Mouse (Mus musculus) liver, embryonic 14.5 days (tissue): Measurements from ENCODE around the gene Sult5a1. TPM values are rescaled to one million over a fixed set of nuclear protein-coding genes. Genes with fewer than 3 reads are reported as not detected.

Experiments
- ATAC-seq: fragments of 200-750 bp; cut with Nextera tagmentation; 2 replicates; pipeline ENCODE4 v1.8.0; 2017; ENCODE audit warnings: moderate number of reproducible peaks, mild to moderate bottlenecking, moderate library complexity; ENCODE audit not compliant: insufficient read depth
- DNase-seq, 3 experiments: peaks; one replicate each; pipeline ENCODE4 v3.0.0-alpha.2; 2012 to 2013; ENCODE audit warnings: low read depth in 3 of 3, low spot score in 3 of 3
- H3K27ac ChIP-seq: fragments of 300-500 bp; sonication (generic); 2 replicates; pipeline ENCODE4 v1.5.1; 2014; ENCODE audit warnings: moderate library complexity, mild to moderate bottlenecking, control low read depth, inconsistent platforms
- H3K27me3 ChIP-seq: fragments of 300-500 bp; sonication (generic); 2 replicates; pipeline ENCODE4 v1.6.1; 2014; ENCODE audit warnings: mild to moderate bottlenecking, low read length, moderate library complexity; ENCODE audit not compliant: control insufficient read depth, insufficient read depth
- H3K36me3 ChIP-seq: fragments of 300-500 bp; sonication (generic); replicated peaks from 2 replicates; pipeline ENCODE4 v1.6.1; 2014; ENCODE audit warnings: low read depth; ENCODE audit not compliant: control insufficient read depth, insufficient read depth
- H3K4me1 ChIP-seq, 2 experiments: fragments of 200-500 bp in 1 of 2; fragments of 300-500 bp in 1 of 2; sonication (generic) in 1 of 2; replicated peaks; 2 replicates each; pipeline ENCODE4 v1.6.1; 2012 to 2014; ENCODE audit warnings: antibody characterized with exemption in 1 of 2, inconsistent platforms in 1 of 2, low read length in 1 of 2; ENCODE audit not compliant: control insufficient read depth in 2 of 2, insufficient read depth in 2 of 2
- H3K4me2 ChIP-seq: fragments of 300-500 bp; sonication (generic); 2 replicates; pipeline ENCODE4 v1.6.1; 2014; ENCODE audit warnings: low read depth, mild to moderate bottlenecking, control low read depth, moderate library complexity
- H3K4me3 ChIP-seq, 2 experiments: fragments of 200-500 bp in 1 of 2; fragments of 300-500 bp in 1 of 2; sonication (generic) in 1 of 2; 2 replicates each; pipeline ENCODE4 v1.5.1; 2012 to 2014; ENCODE audit warnings: low read depth in 2 of 2, low read length in 2 of 2, mild to moderate bottlenecking in 2 of 2, control low read depth in 1 of 2, inconsistent platforms in 1 of 2, moderate library complexity in 1 of 2; ENCODE audit not compliant: insufficient read depth in 1 of 2
- H3K9ac ChIP-seq: fragments of 300-500 bp; sonication (generic); replicated peaks from 2 replicates; pipeline ENCODE4 v1.6.1; 2014; ENCODE audit warnings: mild to moderate bottlenecking, control low read depth, moderate library complexity
- H3K9me3 ChIP-seq: fragments of 300-500 bp; sonication (generic); 2 replicates; pipeline ENCODE4 v1.6.1; 2016; ENCODE audit warnings: low read length, mixed read lengths; ENCODE audit not compliant: control insufficient read depth
- CTCF ChIP-seq: IDR thresholded peaks from 2 replicates; pipeline ENCODE4 v1.5.1; 2016; ENCODE audit warnings: antibody characterized with exemption, low read depth, control low read depth
- EP300 ChIP-seq: IDR thresholded peaks from 2 replicates; pipeline ENCODE4 v1.6.1; 2016; ENCODE audit warnings: antibody characterized with exemption, low read depth
- WGBS: fragments of 180-500 bp; shearing (Covaris S2); extraction: QIAGEN DNeasy Blood & Tissue Kit; methylation state at CpG from one replicate; pipeline ENCODE4 v1.1.7; 2014; ENCODE audit not compliant: insufficient replicate concordance; 5-methylcytosine and 5-hydroxymethylcytosine counted together
- polyA plus RNA-seq, 2 experiments: library from polyadenylated mRNA; depleted of rRNA in 1 of 2; stranded (reverse) in 1 of 2; unstranded in 1 of 2; fragments of >200 nt; fragmentation: Nextera tagmentation in 1 of 2; extraction: Ambion mirVana in 1 of 2; gene quantifications; 2 replicates each; pipeline versions ENCODE4 v1.2.1 to v1.2.3; 2012 to 2014

Sult5a1 gene
- polyA plus RNA-seq, 2 experiments: 0.69 to 0.75 TPM

GRCm38 (mm10) chr8:123185566-123186409 is 27.7 kb upstream of the Sult5a1 start, which contains the start of gene Dpep1:
TSS of gene Dpep1 (plus strand) at chr8:123186242.
- ATAC-seq: no peak
- 49% methylated on average over 19 of the region's 19 CpGs for WGBS
- Histone ChIP-seq H3K27me3 (no peaks in the 10 kb centered on the region), H3K27ac (no peak within 1 kb of the TSS), H3K9ac (no peak within 1 kb of the TSS), H3K4me1 (peaks cover 2 to 16% of the 10 kb centered on the region in 2 experiments; a peak in 3 of 4 replicates), H3K36me3 (no peaks in the 10 kb centered on the region), H3K4me2 (no peak within 1 kb of the TSS), H3K4me3 (no peak within 1 kb of the TSS), H3K9me3 (no peaks in the 10 kb centered on the region)
- no peak for DNase-seq
- TF ChIP-seq CTCF (no peak), EP300 (no peak)

GRCm38 (mm10) chr8:123181391-123181790 is 23.3 kb upstream of the Sult5a1 start:
- WGBS: 62% methylated on average over 3 of the region's 3 CpGs
- TF ChIP-seq EP300 (no peak), CTCF (no peak)
- Histone ChIP-seq H3K36me3 (no peaks in the 10 kb centered on the region), H3K4me3 (no peak overlapping the region), H3K4me1 (no peaks in the 10 kb centered on the region; a peak in 1 of 4 replicates), H3K27me3 (no peaks in the 10 kb centered on the region), H3K4me2 (no peak overlapping the region), H3K27ac (no peak overlapping the region), H3K9ac (no peak overlapping the region), H3K9me3 (no peaks in the 10 kb centered on the region; the same call in 1 of the 2 replicates)
- ATAC-seq (peak; percentile 39; the same call in 1 of the 2 replicates), DNase-seq (peak in 1 of 3 experiments; percentile 24)

- no peak for TF ChIP-seq CTCF
- peak; percentile 70 for TF ChIP-seq EP300
- Histone ChIP-seq H3K27me3 (peaks cover 2% of the 10 kb centered on the region; the same call in 1 of the 2 replicates), H3K9me3 (no peaks in the 10 kb centered on the region), H3K27ac (peak overlapping the region; percentile 65), H3K4me3 (no peak overlapping the region), H3K36me3 (no peaks in the 10 kb centered on the region), H3K4me2 (peak overlapping the region; percentile 37), H3K9ac (peak overlapping the region; percentile 57), H3K4me1 (peaks cover 23 to 31% of the 10 kb centered on the region in 2 experiments)
- DNase-seq: peak; percentile 41 to 55 (median 54)
- peak; percentile 96 for ATAC-seq
- WGBS: 29% methylated on average over 9 of the region's 9 CpGs
These were observed 1.9 kb downstream of the Sult5a1 start for GRCm38 (mm10) chr8:123156070-123156773.

GRCm38 (mm10) chr8:123155177-123155576 is 2.9 kb downstream of the Sult5a1 start:
- Histone ChIP-seq H3K36me3 (no peaks in the 10 kb centered on the region), H3K9me3 (no peaks in the 10 kb centered on the region), H3K4me3 (no peak overlapping the region), H3K9ac (peak overlapping the region; percentile 57; the same call in 1 of the 2 replicates), H3K27me3 (peaks cover 2% of the 10 kb centered on the region; the same call in 1 of the 2 replicates), H3K27ac (peak overlapping the region; percentile 65; the same call in 1 of the 2 replicates), H3K4me1 (peaks cover 23 to 31% of the 10 kb centered on the region in 2 experiments), H3K4me2 (no peak overlapping the region)
- WGBS: 64% methylated on average over 5 of the region's 5 CpGs
- DNase-seq (peak in 1 of 3 experiments; percentile 22), ATAC-seq (no peak)
- peak; percentile 69 for TF ChIP-seq CTCF
- no peak for TF ChIP-seq EP300
